Mouse (Mus musculus) adrenal gland, postnatal 36 days (tissue): ENCODE results near the gene Vgll3. TPM values are rescaled to one million over a fixed set of nuclear protein-coding genes. Genes with fewer than 3 reads are reported as not detected.

Source experiments
- DNase-seq, 2 experiments: peaks; one replicate each; pipeline ENCODE4 v3.0.0; 2021; ENCODE audit warnings: mixed read lengths in 1 of 2
- long read RNA-seq, 2 experiments: library from polyadenylated mRNA; stranded (forward); transcript quantifications; one replicate each; pipeline ENCODE4 v2.0.0; 2021; ENCODE audit warnings: borderline sequencing depth in 2 of 2
- total RNA-seq, 2 experiments: library from RNA; stranded (reverse); gene quantifications; 2 replicates each; pipeline ENCODE4 v1.2.3; 2021

The Vgll3 gene
- 1 to 10 TPM; 2.8 to 5.1 TPM for total RNA-seq
- long read RNA-seq, experiment 1, partial matches to known transcripts = 0 of 2 reads
- long read RNA-seq, experiment 1, other reads (novel, unspliced or antisense) = 1 of 2 reads
- long read RNA-seq, experiment 2 = 0 reads

DNA sequence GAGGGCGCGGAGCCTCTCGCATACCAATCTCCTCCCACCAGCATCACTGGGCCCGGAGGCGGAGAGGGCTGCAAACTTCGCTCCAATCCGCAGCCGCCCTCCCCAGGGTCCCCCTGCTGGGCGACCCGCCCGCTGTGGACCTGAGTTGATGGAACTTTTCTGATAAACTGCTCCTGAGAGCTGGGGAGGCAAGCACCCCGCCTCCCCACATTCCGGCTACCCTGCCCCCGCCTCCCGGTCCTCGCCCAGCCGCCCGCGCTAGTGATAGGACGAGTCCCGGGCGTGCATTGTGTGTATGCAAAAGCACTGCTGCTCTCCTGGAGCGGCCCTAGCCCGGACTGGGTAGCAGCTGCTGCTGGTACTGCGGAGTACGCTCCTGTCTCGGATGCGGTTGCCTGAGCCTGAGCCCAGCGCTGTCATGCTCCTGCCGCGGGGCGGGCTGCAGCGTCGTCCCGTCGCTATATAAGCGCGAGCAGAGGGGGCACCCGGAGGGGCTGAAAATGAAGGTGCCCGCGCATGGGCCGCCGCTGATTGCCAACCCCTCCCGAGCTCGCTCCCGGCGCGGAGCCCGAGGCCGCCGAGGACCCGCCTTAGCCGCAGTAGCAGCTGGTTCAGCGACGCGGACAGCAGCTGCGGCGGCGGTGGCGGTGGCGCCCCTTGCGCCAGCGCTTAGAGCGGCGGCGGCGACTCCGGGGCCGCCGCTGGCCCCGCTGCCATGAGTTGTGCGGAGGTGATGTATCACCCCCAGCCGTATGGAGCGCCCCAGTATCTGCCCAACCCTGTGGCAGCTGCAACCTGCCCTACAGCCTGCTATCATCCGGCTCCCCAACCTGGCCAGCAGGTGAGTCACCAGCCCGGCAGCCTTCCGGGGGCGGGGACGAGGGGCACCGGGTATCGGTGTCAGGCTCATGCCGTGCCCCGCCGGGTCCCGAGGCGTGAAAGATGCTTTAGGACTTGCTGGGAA is at the start of gene Vgll3:
Gene Vgll3 (plus strand): TSS at position 340 of the 964 bp plus-strand sequence.
- DNase-seq = peak; percentile 49 to 54

DNA sequence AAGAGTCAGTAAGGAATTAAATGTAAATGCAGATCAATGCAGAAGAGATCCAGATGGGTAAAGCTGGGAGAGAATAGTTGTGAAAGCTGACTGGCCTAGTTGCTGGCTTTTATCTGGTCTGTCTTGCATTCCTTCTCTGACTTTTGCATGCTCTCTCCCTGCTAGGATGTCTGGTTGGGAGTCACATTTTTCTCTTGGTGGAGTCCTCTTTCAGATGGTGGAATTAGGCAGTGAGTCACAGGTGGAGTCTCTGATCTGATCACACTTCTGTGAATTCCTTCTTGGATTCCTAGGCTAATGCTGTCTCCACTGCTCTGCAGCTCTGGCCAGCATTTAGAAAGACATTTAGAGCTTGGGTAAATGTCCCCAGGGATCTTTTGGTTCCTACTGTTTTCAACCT is 49.1 kb upstream of the Vgll3 start:
- no peak for DNase-seq

DNA sequence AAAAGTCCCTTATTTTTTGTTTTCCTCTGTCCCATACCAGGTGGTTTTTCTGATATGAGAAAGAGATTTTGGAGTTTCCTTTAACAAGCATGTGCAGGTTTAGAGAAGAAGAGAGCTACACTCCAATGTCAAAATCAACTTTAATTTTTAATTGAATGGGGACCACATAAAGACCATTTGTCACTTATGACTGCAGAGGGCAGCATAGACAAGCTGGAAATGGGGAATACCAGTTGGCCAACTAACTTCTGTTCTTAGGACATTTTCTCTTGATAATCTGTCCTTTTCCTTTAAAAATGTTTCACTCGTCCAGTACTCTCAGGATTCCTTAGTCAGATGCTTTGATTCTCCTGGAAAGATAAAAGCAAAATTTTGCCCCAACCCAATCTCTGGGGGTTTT is 29.1 kb upstream of the Vgll3 start:
- peak; percentile 2 to 7 for DNase-seq

DNA sequence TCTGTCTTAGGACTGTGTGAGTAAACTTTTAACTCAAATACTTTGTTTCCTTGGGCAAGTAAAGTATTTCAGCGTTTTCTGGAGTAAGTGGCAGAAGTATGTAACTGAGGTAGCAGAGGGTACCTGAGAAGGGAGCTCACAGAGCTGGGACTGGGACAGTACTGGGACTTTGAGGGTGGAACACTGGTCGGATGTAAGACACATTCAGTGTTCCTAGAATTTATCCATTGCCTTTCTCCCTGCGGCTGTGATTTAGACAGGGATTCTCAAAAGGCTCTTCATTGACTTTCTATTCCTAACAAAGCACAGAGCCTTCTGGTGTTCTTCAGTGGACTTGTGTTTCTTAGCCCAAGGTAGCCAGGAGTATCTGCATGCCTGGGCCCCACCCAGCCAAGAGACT is 1.0 kb downstream of the Vgll3 start:
- DNase-seq = no peak

DNA sequence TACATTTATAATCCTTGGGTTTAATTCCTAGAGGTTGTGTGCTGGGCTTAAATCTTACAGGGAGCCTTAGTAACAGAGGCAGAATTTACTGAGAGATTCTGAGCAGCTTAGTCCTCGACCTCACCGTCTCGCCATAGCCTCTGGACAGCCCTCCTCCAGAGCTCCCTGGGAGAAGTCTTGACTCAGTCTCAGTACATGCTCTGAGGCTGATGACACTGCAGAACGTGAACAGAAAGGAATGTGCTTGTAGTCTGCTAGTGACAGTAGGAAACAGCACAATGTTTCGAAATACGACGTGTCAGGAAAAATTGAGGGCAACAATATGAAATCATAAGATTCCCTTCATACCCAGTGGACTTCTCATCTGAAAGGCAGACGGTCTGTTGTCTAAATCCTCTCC is 3.7 kb downstream of the Vgll3 start:
- DNase-seq = no peak

DNA sequence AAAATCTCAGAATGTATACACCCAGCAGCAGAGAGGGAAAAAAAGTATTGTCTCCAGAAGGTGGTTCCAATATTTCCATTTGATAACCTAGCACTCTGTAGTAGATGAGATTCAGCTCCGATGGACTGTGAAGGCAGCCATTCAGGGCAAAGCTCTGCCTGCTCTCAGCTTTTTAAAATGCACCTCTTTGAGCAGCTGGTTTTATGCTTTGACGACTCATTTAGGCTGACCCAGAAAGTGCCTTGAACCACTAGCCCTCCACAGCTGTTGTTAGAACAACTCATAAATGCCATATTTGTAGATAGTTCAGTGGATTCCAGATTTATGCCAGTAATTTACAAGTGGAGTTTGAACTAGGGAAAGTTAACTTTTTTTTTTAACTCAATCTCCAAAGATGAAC is 5.7 kb downstream of the Vgll3 start:
- no peak for DNase-seq

DNA sequence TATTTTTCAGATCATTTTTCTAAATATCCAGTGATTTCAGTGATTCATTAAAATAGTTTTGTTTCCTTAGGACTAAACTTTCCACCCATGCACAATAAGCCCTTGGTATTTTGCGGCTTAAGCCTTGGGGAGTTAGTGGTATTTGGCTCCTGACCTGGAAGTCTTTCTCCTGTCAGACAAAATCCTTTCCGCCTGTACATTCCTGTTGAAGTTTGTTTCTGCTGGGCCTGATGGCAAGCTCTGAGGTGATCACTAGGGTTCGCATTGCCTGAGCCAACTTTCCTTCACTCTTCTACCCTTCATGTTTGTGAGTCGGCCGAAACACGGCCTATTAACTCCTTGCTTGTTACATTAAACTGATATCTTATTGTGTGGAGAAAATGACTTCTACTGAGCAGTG is 8.7 kb downstream of the Vgll3 start:
- no peak for DNase-seq

DNA sequence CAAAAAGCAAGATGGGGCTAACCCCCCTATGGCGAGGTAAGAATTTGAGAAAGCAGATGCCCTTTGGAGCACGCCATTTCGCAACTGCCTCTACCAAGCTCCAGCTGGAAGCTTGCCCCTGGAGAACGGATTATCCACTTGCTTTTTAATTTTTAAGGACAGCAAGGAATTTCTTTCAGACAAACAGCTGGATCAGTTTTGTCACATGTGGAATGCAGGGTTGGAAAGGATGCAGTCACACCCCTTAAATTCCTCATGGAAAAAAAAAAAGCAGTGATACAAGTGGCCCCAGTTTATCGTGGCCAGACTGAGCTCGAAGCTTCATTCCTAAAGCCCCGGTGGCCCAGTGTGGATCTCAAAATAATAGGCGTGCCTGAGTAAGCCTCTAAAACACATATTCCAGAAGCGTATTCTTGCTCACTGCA is 13.1 kb downstream of the Vgll3 start:
- peak in 1 of 2 experiments; percentile 11 for DNase-seq

DNA sequence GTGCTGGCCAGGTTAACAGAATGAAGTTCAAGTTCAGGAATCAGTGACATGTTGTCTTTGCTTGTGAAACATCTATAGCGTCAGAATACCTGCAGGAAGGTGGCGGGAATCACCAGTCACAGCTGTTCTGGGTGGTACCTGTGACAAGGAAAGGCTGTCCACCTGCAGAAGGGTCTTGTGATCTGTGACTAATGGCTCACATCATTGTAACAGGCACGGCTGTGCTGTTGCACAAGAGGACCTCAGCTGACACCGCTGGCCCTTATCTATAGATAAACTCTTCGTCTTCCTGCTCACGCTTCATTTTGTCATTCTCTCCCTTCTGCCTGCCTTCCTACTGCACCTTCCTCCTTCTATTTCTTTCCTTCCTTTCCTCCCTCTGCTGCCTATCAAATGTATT is 14.0 kb downstream of the Vgll3 start:
- no peak for DNase-seq

DNA sequence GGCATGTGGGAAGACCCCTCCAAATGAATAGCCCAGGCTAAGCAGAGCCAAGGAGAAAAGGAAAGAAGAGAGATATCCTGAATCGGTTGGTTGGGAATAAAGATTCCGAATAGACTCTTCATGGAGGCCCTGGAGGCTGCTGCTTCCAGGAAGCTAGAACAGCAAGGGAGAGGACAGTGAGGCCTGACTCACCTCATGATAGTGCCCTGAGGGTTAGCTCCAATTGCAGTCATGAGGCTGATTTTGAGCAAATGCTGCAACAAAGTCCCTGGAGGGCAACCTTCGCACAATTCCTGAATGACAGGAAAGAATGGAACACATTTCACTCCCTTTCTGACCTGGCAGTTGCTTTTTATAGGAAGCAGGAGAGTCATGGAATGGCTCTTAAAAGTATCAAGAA is 19.7 kb downstream of the Vgll3 start:
- peak in 1 of 2 experiments; percentile 5 for DNase-seq

DNA sequence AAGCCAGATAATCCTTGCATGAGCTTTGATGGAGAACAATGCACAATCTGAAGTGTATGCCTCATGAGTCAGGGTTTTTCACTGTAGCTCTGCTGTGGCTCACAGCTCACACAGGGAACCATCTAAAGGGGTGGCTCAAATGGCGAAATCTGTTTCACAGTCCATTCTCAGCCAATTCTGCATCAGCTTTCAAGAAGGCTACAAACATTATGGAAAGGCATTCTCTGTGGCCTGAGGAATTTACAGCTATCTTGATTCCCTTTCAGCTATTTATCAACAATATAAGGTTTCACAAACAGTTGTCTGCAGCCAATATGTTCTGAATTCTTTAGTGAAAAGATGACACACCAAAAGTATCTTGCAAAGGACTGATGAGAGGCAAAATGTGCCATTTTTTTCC is 35.1 kb downstream of the Vgll3 start:
- no peak for DNase-seq

DNA sequence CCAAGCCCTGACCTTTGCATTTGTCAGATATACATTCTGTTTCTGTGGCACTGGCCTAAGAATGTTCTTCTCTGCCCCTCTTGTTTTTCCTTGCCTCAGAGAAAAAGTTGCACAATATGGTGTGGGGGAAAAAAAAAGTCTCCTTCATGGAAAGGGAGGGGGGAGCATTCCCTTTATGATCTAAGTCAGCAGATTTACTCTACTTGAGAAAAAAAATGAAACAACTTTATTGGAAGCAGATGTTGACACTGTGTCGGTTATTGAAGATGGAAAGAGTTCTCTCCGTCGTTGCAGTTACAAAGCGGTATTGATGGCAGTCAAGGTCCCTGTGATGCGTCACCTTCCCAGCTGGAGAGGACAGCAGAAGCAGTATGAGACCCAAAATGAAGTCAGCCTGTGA is 49.4 kb downstream of the Vgll3 start:
- no peak for DNase-seq

DNA sequence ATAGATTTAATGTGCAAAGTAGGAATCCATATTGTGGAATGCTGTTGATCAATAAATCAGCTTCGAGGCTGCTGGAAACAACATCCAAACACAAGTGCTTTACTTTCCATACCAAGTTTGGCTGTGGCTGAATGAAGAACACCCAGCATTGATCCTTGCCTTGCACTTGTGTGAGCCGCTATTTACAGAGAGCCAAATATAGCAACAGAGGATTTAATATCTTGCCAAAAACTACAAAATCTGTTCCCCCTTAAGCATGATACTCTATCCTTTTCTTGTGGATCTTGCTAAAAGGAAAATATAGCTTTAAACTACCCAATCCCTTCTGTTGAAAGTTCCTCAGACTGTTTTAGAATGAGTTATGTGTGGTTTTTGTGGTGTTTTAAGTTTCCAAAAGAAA is 52.9 kb downstream of the Vgll3 start:
- no peak for DNase-seq

DNA sequence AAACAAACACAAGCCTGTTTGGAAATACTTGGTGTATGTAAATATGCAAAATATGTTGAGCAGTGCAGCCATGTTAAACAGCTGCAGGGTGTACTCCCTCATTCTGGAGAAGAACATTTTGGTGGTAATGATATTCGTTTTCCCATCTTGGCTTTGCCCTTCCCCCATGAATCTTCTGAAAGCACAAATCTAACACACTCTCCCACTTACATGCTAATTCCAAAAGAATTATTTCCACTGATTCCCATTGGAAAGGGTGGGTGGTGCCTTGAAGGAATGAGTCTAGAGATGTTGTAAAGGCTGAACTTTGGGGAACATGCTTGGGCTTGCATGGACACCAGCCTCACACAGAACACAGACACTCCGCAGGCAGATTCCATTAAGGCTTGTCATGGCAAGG is 53.9 kb downstream of the Vgll3 start:
- no peak for DNase-seq

DNA sequence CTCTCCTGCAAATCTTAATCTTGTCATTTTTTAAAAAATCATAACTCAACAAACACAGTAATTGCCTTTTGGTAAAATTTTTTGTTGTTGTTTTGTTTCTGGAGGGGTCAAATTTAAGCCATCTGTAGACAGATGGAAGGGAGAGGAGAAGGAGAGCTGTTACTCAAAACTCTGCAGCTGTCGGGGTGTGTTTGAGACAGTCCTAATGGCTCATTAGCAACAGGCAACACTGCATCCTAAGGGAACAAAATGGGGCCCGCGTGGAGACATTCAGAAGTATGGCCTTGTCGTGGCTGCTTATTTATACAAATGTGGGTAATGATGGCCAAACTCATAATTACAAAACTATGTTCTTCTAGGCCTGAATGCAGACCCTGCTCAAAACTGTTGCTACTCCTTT is 73.9 kb downstream of the Vgll3 start:
- no peak for DNase-seq
